Mouse (Mus musculus): ENCODE measurements at regions not wholly inside any gene's neighbourhood (a gene's known extent, or its start where the extent isn't known, plus 50 kb on each side); places are given as distances from the start of the nearest gene placed in this dataset.

DNA sequence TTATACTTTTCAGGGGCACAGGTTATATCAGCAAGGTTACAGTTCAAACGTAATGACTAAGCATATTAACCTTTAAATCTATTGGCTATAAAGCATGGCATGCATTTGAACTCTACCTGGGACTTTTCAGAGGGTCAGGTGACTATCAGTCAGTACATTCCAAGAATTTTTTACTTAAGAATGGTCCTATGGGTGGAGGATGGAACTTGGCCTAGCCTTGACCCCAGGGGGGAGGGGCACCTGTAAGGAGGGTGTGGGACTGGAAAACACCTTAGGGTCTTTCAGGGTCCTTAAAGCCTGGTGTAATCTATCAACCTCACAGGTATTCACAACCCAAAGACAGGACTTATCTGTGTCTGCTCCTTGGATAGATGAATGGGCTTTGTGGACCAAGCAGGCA is 66.4 kb upstream of the Hs6st1 start:
- WGBS, result 91% methylated on average over 1 of the region's 1 CpGs
- no peak for ATAC-seq (ENCODE audit: low FRiP score, low TSS enrichment)
- no peaks in the 10 kb centered on the region for H3K36me3 ChIP-seq (ENCODE audit: control insufficient read depth, insufficient read depth, low read length)

DNA sequence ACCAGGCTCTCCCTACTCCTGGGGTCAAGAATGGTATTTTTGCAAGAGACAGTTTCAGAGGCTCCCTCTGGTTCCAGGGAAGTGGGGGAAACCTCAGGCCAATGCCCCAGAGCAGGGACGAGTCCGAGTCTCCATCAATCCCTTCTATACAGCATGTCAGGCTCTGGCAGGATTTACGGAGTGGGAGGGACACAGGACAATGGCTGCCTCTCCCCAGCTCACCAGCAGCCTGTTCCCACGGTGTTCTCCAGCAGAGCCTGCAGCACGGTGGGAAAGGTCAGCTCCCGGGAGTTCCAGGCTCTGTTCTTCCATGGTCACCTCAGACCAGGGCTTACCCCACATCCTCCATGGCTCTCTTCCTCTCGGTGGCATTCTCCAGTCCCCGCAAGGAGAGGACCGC is 64.6 kb upstream of the Hs6st1 start:
- no peak for ATAC-seq (ENCODE audit: low FRiP score, low TSS enrichment)
- Histone ChIP-seq H3K4me1 (ENCODE audit: control insufficient read depth, insufficient read depth, low read length) (0 out of 2 replicates have a peak, but pooled peaks cover 5% of the 10 kb centered on the region), H3K9ac (replicated peaks; ENCODE audit: low read length) (no peak overlapping the region), H3K36me3 (ENCODE audit: control insufficient read depth, insufficient read depth, low read length) (no peaks in the 10 kb centered on the region), H3K27me3 (ENCODE audit: control insufficient read depth, insufficient read depth, low read length) (no peaks in the 10 kb centered on the region), H3K27ac (replicated peaks; ENCODE audit: low read depth, low read length) (no peak overlapping the region; the same call in 1 of the 2 replicates), H3K9me3 (ENCODE audit: control insufficient read depth, low read length) (no peaks in the 10 kb centered on the region), H3K4me2 (ENCODE audit: low read length) (no peak overlapping the region), H3K4me3 (replicated peaks; ENCODE audit: low read depth, low read length) (no peak overlapping the region)
- DNase-seq, result peak; percentile 36
- WGBS, result 7% methylated on average over 9 of the region's 9 CpGs

More for the DNA sequence above, 66.4 kb upstream of the Hs6st1 start:
- H3K9me3 ChIP-seq (ENCODE audit: control insufficient read depth, low read length), result no peaks in the 10 kb centered on the region
- H3K4me2 ChIP-seq (ENCODE audit: low read length), result no peak overlapping the region
- no peak overlapping the region for H3K9ac ChIP-seq (replicated peaks; ENCODE audit: low read length)
- DNase-seq, result no peak
- H3K4me3 ChIP-seq (replicated peaks; ENCODE audit: low read depth, low read length), result no peak overlapping the region
- no peak overlapping the region for H3K27ac ChIP-seq (replicated peaks; ENCODE audit: low read depth, low read length)
- 0 out of 2 replicates have a peak, but pooled peaks cover 5% of the 10 kb centered on the region for H3K4me1 ChIP-seq (ENCODE audit: control insufficient read depth, insufficient read depth, low read length)
- no peaks in the 10 kb centered on the region for H3K27me3 ChIP-seq (ENCODE audit: control insufficient read depth, insufficient read depth, low read length)

DNA sequence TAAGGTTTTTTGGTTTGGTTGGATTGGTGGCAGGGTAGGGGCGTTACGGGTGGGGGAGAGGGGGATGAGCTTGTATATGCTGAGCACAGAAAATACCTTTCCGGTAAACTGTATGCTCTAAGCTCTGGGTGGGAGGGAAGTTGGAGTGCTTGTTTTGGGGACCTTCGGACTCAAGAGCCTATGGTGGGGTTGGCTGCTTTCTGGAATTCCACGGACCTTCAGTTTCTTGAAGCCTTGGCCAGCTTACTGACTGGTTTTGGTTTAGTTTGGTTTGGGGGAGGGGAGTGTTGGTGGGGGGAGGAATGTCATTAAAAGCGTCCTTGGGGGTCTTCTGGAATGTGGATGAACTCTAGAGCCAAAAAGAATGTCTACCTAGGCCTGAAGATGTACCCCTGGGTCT is 59.6 kb upstream of the Hs6st1 start:
- no peaks in the 10 kb centered on the region for H3K36me3 ChIP-seq (ENCODE audit: control insufficient read depth, insufficient read depth, low read length)
- H3K9me3 ChIP-seq (ENCODE audit: control insufficient read depth, low read length), result no peaks in the 10 kb centered on the region
- no peaks in the 10 kb centered on the region for H3K27me3 ChIP-seq (ENCODE audit: control insufficient read depth, insufficient read depth, low read length)
- no peak overlapping the region for H3K4me2 ChIP-seq (ENCODE audit: low read length)
- 92% methylated on average over 6 of the region's 6 CpGs for WGBS
- DNase-seq, result no peak
- H3K4me1 ChIP-seq (ENCODE audit: control insufficient read depth, insufficient read depth, low read length), result 0 out of 2 replicates have a peak, but pooled peaks cover 2% of the 10 kb centered on the region
- H3K27ac ChIP-seq (replicated peaks; ENCODE audit: low read depth, low read length), result no peak overlapping the region
- no peak overlapping the region for H3K4me3 ChIP-seq (replicated peaks; ENCODE audit: low read depth, low read length)
- no peak for ATAC-seq (ENCODE audit: low FRiP score, low TSS enrichment)
- no peak overlapping the region for H3K9ac ChIP-seq (replicated peaks; ENCODE audit: low read length)

DNA sequence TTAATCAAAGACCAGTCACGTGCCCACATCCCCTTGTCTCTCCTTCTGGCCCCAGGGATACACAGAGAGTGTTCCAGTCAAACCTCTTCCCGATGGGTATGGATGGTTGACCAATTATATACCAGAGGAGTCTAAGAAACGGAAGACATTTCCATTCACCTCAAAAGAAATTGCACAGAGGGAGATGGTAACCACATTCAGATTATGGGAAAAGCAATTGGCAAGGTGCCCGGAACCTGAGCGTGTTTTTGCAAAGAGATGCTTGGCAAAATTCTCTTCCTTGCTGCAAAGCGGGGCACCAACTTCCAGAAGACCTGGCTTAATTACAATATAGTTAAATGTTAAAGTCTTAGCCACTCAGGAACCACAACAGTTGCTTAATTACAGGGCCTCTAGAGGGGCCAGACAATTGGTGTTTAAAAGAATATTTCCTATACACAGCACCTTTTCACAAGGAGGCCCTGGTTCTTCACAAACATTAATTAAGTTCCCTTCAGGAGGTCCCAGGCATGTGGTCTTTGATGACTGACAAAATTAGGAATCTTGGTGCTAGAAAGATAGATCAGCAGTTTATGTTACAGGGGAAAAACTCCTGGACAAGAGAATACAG is 59.1 kb upstream of the Hs6st1 start:
- 79% methylated on average over 6 of the region's 6 CpGs for WGBS
- no peak for ATAC-seq (ENCODE audit: low FRiP score, low TSS enrichment)

DNA sequence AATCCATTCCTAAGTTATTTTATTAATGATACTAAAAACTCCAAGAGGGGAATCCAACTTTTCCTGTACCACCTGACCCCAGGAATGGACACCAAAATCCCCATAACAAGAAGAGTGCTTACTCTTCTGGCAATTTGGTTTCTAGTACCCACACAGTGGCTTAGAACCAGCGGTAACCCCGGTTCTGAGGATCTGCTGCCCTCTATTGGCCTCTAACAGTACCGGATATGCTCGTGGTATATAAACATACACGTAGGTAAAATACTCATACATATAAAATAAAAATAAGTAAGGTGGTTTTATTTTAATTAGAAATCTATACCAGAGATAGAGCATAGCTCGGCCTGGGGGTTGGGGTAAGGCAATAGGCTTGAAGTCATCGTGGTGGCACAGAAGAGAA is 58.0 kb upstream of the Hs6st1 start:
- WGBS, result 84% methylated on average over 7 of the region's 7 CpGs

More for the DNA sequence above, 59.1 kb upstream of the Hs6st1 start:
- Histone ChIP-seq H3K4me1 (ENCODE audit: control insufficient read depth, insufficient read depth, low read length) (no peaks in the 10 kb centered on the region), H3K27ac (replicated peaks; ENCODE audit: low read depth, low read length) (no peak overlapping the region), H3K27me3 (ENCODE audit: control insufficient read depth, insufficient read depth, low read length) (no peaks in the 10 kb centered on the region), H3K36me3 (ENCODE audit: control insufficient read depth, insufficient read depth, low read length) (no peaks in the 10 kb centered on the region), H3K4me3 (replicated peaks; ENCODE audit: low read depth, low read length) (no peak overlapping the region), H3K4me2 (ENCODE audit: low read length) (no peak overlapping the region), H3K9me3 (ENCODE audit: control insufficient read depth, low read length) (no peaks in the 10 kb centered on the region), H3K9ac (replicated peaks; ENCODE audit: low read length) (no peak overlapping the region)
- DNase-seq, result peak; percentile 62

DNA sequence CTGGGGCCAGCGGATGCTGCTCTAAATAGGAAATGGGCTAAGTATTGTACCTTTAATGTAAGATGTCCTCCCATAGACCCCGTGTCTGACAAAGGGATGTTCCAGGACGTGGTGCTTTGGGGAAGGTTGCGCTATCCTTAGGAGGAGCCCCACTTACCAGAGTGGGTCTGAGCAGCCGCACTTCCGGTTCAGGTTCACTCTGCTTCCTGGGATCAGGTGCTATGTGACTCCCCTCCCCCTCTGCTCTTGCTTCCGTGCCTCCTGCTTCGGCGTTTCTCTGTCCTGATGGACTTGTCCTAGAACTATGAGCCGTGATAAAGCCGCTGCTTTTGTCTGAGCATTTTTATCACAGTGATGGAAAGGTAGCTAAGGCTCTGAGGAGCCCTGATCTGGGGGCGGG is 57.4 kb upstream of the Hs6st1 start:
- Histone ChIP-seq H3K9ac (replicated peaks; ENCODE audit: low read length) (no peak overlapping the region), H3K4me2 (ENCODE audit: low read length) (no peak overlapping the region), H3K36me3 (ENCODE audit: control insufficient read depth, insufficient read depth, low read length) (no peaks in the 10 kb centered on the region), H3K4me1 (ENCODE audit: control insufficient read depth, insufficient read depth, low read length) (no peaks in the 10 kb centered on the region), H3K27ac (replicated peaks; ENCODE audit: low read depth, low read length) (no peak overlapping the region), H3K4me3 (replicated peaks; ENCODE audit: low read depth, low read length) (no peak overlapping the region), H3K27me3 (ENCODE audit: control insufficient read depth, insufficient read depth, low read length) (no peaks in the 10 kb centered on the region), H3K9me3 (ENCODE audit: control insufficient read depth, low read length) (no peaks in the 10 kb centered on the region)
- no peak for ATAC-seq (ENCODE audit: low FRiP score, low TSS enrichment)
- DNase-seq, result no peak
- 88% methylated on average over 12 of the region's 12 CpGs for WGBS

More for the DNA sequence above, 58.0 kb upstream of the Hs6st1 start:
- H3K27ac ChIP-seq (replicated peaks; ENCODE audit: low read depth, low read length), result no peak overlapping the region
- no peak for ATAC-seq (ENCODE audit: low FRiP score, low TSS enrichment)
- no peak for DNase-seq
- no peaks in the 10 kb centered on the region for H3K27me3 ChIP-seq (ENCODE audit: control insufficient read depth, insufficient read depth, low read length)
- no peaks in the 10 kb centered on the region for H3K4me1 ChIP-seq (ENCODE audit: control insufficient read depth, insufficient read depth, low read length)
- no peaks in the 10 kb centered on the region for H3K9me3 ChIP-seq (ENCODE audit: control insufficient read depth, low read length)
- H3K4me3 ChIP-seq (replicated peaks; ENCODE audit: low read depth, low read length), result no peak overlapping the region
- no peak overlapping the region for H3K4me2 ChIP-seq (ENCODE audit: low read length)
- no peaks in the 10 kb centered on the region for H3K36me3 ChIP-seq (ENCODE audit: control insufficient read depth, insufficient read depth, low read length)
- H3K9ac ChIP-seq (replicated peaks; ENCODE audit: low read length), result no peak overlapping the region

DNA sequence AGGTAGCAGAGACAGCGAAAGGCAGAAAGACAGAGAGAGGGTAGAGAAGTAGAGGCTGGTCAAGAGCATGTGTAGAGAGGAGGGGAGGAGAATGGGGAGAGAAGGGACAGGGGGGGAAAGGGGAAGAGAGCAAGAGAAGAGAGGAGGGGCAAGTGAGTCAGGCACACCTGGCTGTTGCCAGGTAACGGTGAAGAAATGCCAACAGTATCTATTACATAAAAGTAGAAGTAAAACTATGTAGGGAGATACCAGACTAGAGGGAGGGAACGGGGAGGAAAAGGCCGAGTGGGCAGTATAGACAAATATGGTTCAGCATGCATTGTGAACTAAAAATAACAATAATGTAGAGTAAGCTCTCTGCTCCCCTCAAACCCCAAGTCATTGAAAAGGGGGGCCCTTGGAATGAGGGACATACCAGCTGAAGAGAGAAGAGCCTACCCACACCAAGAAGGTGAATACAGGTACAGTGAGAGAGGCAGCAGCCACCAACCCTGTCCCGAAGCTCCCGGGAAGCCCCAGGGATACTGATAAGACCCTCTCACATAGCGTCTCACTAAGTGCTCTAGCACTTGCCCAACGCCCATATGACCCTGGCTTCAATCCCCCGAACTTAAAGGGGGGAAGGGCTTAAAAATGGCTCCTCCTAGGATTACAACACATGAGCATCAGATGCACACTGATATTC is 56.0 kb upstream of the Hs6st1 start:
- H3K27ac ChIP-seq (replicated peaks; ENCODE audit: low read depth, low read length), result no peak overlapping the region
- DNase-seq (no peak), ATAC-seq (ENCODE audit: low FRiP score, low TSS enrichment) (no peak)
- WGBS, result 86% methylated on average over 9 of the region's 9 CpGs
- no peaks in the 10 kb centered on the region for H3K4me1 ChIP-seq (ENCODE audit: control insufficient read depth, insufficient read depth, low read length)
- H3K4me3 ChIP-seq (replicated peaks; ENCODE audit: low read depth, low read length), result no peak overlapping the region
- H3K9ac ChIP-seq (replicated peaks; ENCODE audit: low read length), result no peak overlapping the region
- no peaks in the 10 kb centered on the region for H3K9me3 ChIP-seq (ENCODE audit: control insufficient read depth, low read length)
- H3K4me2 ChIP-seq (ENCODE audit: low read length), result no peak overlapping the region
- no peaks in the 10 kb centered on the region for H3K36me3 ChIP-seq (ENCODE audit: control insufficient read depth, insufficient read depth, low read length)
- no peaks in the 10 kb centered on the region for H3K27me3 ChIP-seq (ENCODE audit: control insufficient read depth, insufficient read depth, low read length)

DNA sequence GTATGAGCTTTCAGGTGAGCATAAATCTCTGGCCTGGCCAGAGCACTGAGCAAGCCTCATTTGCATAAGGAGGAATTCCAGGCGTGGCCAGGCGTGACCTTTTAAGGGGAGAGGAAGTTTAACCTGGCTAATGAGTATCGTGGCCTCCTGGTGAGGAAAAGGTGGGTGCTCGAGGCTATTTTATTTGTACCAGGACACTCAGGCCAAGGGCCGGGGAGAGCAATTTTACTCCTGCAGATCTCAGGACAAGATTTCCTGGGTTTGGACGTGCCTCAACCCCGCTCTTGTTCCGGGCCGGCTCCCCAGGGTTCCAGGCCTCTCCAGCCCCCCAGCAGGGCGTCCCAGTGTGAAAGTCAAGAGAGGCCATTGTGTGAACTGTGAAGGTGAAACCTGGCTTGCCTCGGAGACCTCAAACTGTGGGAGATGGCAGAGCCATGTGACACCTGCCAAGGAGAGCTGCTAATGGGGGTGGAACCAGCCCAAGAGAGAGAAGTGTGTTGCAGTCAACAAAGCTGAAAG is 54.3 kb upstream of the Hs6st1 start:
- Histone ChIP-seq H3K27me3 (ENCODE audit: control insufficient read depth, insufficient read depth, low read length) (no peaks in the 10 kb centered on the region), H3K36me3 (ENCODE audit: control insufficient read depth, insufficient read depth, low read length) (no peaks in the 10 kb centered on the region), H3K9ac (replicated peaks; ENCODE audit: low read length) (no peak overlapping the region), H3K4me2 (ENCODE audit: low read length) (no peak overlapping the region), H3K9me3 (ENCODE audit: control insufficient read depth, low read length) (no peaks in the 10 kb centered on the region), H3K4me3 (replicated peaks; ENCODE audit: low read depth, low read length) (no peak overlapping the region), H3K27ac (replicated peaks; ENCODE audit: low read depth, low read length) (no peak overlapping the region), H3K4me1 (ENCODE audit: control insufficient read depth, insufficient read depth, low read length) (no peaks in the 10 kb centered on the region)
- ATAC-seq (ENCODE audit: low FRiP score, low TSS enrichment) (no peak), DNase-seq (no peak)
- WGBS, result 35% methylated on average over 11 of the region's 11 CpGs

DNA sequence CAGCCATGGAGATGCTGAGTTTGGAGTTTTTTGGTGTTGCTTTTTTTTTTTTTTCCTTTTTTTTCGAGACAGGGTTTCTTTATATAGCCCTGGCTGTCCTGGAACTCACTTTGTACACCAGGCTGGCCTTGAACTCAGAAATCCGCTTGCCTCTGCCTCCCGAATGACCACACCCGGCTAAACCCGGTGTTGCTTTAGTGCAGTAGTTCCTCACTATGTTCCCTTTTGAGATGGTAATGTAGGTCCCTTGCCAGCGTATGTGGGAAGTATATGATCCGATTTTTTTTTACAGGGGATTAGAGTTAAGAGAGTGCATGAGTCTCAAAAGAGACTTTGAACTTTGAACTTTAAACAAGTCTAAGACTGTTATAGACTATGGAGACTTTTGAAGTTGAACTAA is 53.8 kb upstream of the Hs6st1 start:
- WGBS, result 60% methylated on average over 7 of the region's 7 CpGs
- H3K9ac ChIP-seq (replicated peaks; ENCODE audit: low read length), result no peak overlapping the region
- no peak for DNase-seq

More for the DNA sequence above, 53.8 kb upstream of the Hs6st1 start:
- Histone ChIP-seq H3K4me1 (ENCODE audit: control insufficient read depth, insufficient read depth, low read length) (no peaks in the 10 kb centered on the region), H3K27ac (replicated peaks; ENCODE audit: low read depth, low read length) (no peak overlapping the region), H3K4me3 (replicated peaks; ENCODE audit: low read depth, low read length) (no peak overlapping the region), H3K36me3 (ENCODE audit: control insufficient read depth, insufficient read depth, low read length) (no peaks in the 10 kb centered on the region), H3K9me3 (ENCODE audit: control insufficient read depth, low read length) (no peaks in the 10 kb centered on the region), H3K27me3 (ENCODE audit: control insufficient read depth, insufficient read depth, low read length) (no peaks in the 10 kb centered on the region), H3K4me2 (ENCODE audit: low read length) (no peak overlapping the region)
- no peak for ATAC-seq (ENCODE audit: low FRiP score, low TSS enrichment)
